Mouse (Mus musculus) right cerebral cortex, postnatal 36 days (tissue): ENCODE results near the gene Alpl.

Experiments
- DNase-seq, 2 experiments: peaks; one replicate each; pipeline ENCODE4 v3.0.0; 2022; ENCODE audit warnings: low spot score in 2 of 2, mixed read lengths in 1 of 2

Alpl gene

DNA sequence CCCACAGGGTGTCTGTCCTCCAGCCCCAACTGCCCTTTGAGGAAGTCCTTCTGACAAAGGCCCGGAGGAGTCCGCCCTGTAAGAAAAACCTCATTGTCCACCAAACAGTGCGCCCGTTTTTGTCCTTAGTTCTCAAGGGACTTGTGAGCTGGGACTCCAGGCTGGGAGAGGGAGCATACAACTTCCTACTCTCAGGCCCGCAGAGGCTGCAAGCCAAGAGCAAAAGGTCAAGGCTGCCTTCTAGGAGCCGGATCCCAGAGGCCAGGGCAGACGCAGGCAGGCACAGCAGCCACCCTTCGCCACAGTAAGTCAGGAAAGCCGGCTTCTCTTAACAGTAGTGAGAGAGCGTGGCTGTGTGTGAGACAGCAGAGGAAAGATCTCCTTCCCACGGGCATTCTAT lies 4.1 kb upstream of the Alpl start:
- DNase-seq = no peak

GRCm38 (mm10) chr4:137797038-137797437 lies 854 bp upstream of the Alpl start:
- DNase-seq = no peak

- DNase-seq = no peak
Observed at GRCm38 (mm10) chr4:137794178-137794900, 1.8 kb downstream of the Alpl start.

DNA sequence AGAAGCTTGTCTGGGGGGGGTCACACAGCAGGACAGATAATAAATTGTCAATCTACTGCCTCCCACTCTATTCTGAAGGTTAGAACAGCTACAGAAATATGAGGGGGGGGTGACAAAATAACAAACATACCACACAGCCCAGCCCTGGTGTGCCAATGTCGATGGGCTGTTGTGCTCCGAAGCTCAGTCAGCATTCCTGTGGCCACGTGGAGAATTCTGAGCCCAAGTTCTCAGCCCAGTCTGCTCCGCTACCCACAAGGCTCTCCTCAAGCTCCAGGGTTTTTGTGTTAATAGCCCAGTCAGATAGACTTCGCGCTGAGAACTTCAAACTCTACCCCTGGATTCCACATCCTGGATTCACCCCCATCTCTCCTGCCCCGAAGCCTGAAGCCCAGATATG lies 2.6 kb downstream of the Alpl start:
- DNase-seq = no peak

DNA sequence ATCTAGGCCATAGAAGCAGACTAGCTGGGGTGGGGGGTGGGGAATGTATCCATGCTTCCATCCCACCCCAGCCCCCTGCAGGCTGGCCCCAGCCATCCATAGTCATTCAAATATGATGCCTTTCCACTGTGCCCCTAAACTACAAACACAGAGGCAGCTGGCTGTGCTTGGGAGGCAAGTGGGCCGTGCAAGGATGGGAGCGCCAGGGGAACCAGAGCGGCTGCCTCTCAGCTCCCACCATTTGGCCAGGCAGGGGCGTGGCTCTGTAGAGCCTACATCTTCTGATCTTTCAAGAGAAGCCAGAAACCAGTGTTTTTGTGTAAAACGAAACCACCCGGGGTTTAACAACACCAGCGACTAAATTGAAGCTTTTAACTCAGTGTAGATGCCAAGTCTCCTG lies 4.7 kb downstream of the Alpl start:
- no peak for DNase-seq

GRCm38 (mm10) chr4:137790981-137791380 lies 5.2 kb downstream of the Alpl start:
- DNase-seq = no peak

DNA sequence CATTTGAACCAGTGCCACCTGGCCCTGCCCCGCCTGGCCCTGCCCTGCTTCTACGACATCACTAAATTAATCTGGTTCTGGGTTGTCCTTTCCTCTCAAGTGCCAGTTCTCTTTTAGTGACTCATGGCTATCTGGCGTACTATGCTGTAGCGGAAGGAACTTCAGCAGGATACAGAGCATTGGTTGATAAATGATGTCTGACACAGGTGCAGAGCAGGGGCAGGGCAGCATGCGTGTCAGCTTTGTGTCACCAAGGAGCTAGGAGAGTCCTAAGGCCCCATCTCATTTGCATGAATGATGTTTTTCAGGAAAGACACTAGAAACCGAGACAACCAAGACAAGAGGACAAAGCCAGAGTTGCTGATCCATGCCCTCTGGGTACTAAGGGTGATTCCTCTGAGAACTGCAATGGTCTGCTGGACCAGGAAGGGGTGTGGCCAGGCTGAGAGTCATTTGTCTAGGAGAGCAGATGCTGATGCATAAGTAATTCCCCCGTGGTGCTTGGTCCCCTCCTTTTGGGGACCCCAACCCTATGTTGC lies 7.6 kb downstream of the Alpl start:
- DNase-seq = no peak

DNA sequence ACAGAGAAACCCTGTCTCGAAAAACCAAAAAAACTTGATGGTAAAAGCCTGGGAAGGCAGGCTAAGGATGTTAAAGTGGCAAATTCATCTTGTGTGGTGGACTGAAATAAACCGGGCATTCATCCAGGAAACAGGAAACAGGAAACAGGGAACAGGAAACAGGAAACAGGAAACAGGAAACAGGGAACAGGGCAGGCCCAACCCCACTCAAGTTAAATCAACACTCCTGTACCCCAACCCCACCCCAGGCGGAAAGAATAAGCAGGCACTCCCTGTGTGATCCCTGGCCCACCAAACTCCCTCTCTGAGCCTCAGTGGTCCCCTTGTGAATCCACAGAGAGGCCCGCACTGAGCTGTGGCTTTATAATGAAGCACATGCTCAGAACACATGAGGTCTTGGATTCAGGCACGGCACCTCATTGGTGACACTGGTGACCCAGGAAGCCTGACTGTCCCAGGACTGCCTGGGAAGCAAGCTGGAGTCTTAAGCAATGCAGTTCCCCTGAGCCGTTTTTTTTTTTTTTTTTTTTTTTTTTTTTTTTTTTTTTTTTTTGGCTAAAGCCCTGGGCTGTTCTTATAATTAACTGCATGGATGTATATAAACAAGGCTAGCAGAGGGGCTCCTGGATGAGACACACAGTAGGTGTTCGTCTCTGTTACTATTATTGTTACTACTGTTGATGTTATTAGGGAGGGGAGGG lies 8.4 kb downstream of the Alpl start:
- no peak for DNase-seq

GRCm38 (mm10) chr4:137786488-137786887 lies 9.7 kb downstream of the Alpl start:
- no peak for DNase-seq

- DNase-seq = no peak
Observed at GRCm38 (mm10) chr4:137785270-137785669, 10.9 kb downstream of the Alpl start.

DNA sequence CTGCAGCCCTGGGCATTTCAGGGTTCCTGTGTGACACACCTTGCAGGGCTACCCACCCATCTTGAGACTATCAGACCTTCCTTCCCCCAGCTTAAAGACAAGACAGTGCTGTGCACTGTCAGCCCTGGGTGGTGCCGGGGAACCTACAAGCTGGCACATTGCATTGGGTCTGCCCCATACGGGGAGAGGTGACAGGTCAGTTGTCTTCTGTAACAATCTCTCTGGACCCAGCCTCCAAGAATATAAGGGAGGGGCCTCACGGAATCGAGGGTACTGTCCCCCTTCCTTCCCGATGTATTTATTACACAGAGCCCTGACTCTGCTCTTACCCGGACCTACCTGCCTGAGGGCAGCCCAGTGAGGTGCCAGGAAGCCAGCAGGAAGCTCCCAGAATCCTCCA lies 11.4 kb downstream of the Alpl start:
- no peak for DNase-seq

- peak; percentile 18 to 22 for DNase-seq
Observed at GRCm38 (mm10) chr4:137783541-137784191, 12.5 kb downstream of the Alpl start.

DNA sequence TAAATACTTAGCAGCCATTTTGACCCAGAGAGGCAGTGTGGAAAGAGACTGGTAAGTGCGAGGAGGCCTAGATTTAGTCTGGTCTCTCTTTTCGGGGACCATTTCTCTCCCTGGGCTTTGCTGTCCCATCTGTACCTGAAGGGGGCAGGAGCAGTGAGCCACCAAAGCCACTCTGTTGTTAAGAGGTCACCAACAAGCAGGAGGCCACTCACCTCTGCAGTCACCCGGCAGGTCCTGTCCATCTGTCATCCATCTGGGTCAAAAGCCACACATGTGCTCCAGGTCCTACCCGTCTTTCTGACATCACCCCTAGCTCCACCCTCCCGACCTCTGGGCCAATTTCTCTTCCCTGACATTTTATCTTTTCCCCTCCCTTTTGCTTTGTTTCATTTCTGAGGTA lies 14.2 kb downstream of the Alpl start:
- no peak for DNase-seq

GRCm38 (mm10) chr4:137780986-137781385 lies 15.2 kb downstream of the Alpl start:
- no peak for DNase-seq

GRCm38 (mm10) chr4:137778397-137779184 lies 17.6 kb downstream of the Alpl start:
- DNase-seq = no peak

- DNase-seq = no peak
Observed at GRCm38 (mm10) chr4:137777866-137778265, 18.3 kb downstream of the Alpl start.

GRCm38 (mm10) chr4:137774505-137774904 lies 21.7 kb downstream of the Alpl start:
- no peak for DNase-seq

GRCm38 (mm10) chr4:137774013-137774412 lies 22.2 kb downstream of the Alpl start:
- no peak for DNase-seq

DNA sequence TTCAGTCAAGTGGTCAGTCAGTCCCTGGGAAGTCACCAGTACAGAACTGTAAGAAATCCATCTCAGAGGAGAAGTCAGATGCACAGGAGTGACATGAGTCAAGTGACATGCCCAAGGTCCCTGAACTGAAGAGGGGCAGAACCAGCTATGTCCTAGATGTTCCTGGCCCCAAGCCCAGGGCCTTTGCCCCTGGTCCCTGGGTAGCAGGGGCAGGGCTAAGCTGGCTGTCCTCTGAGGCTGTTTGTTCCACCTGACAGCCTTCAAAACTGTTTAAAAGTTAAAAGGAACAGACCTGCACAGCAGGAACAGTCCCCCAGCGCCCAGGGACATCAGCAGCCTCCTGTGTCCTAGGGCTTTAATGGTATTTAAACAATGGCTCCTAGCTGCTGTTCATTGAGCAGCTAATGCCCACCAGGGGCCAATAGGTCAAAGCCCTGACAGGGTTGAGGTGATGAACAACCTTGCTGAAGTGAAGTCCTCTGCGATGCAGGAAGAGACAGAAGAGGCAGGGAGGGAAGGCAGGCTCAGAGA lies 22.8 kb downstream of the Alpl start:
- DNase-seq = no peak

- no peak for DNase-seq
Observed at GRCm38 (mm10) chr4:137772438-137773056, 23.6 kb downstream of the Alpl start.

DNA sequence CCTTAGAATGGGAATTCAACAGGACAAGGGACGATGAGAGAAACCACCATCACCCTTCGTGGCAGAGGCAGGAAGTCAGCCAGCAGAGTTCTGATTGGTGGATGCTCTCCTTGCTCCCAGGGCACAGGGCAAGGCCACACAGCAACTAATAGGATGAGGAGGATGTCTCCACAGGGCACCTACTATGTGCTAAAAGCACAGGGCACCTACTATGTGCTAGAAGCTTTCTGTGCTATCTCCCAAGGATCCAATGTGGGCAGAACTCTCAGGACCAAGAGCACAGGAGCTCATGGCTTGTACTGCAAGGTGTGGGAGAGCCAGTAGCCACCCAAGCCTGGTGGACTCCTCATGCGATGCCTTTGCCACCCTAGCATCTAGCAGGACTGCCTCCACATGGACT lies 24.4 kb downstream of the Alpl start:
- DNase-seq = no peak
